Mouse (Mus musculus) kidney, postnatal 0 days (tissue): ENCODE measurements around the gene Ell2. TPM values are rescaled to one million over a fixed set of nuclear protein-coding genes. Genes with fewer than 3 reads are reported as not detected.

Experiments
- ATAC-seq: fragments of 200-750 bp; cut with Nextera tagmentation; replicated peaks from 2 replicates; pipeline ENCODE4 v1.8.0; 2017; ENCODE audit warnings: low read depth, moderate number of reproducible peaks, moderate TSS enrichment, moderate library complexity; ENCODE audit not compliant: low FRiP score
- DNase-seq: peaks from one replicate; pipeline ENCODE4 v3.0.0-alpha.2; 2016; ENCODE audit warnings: low spot score
- H3K27ac ChIP-seq: fragments of 300-500 bp; sonication (generic); 2 replicates; pipeline ENCODE4 v1.5.1; 2014; ENCODE audit warnings: mild to moderate bottlenecking
- H3K27me3 ChIP-seq: fragments of 300-500 bp; sonication (generic); 2 replicates; pipeline ENCODE4 v1.6.1; 2014; ENCODE audit warnings: low read length, mixed read lengths; ENCODE audit not compliant: insufficient read depth
- H3K36me3 ChIP-seq: fragments of 300-500 bp; sonication (generic); 2 replicates; pipeline ENCODE4 v1.6.1; 2014; ENCODE audit warnings: low read length, mixed read lengths; ENCODE audit not compliant: insufficient read depth
- H3K4me1 ChIP-seq: fragments of 300-500 bp; sonication (generic); replicated peaks from 2 replicates; pipeline ENCODE4 v1.6.1; 2014; ENCODE audit warnings: antibody characterized with exemption, low read length, mixed read lengths; ENCODE audit not compliant: insufficient read depth
- H3K4me2 ChIP-seq: fragments of 300-500 bp; sonication (generic); 2 replicates; pipeline ENCODE4 v1.6.1; 2014; ENCODE audit warnings: mild to moderate bottlenecking, low read length, moderate library complexity, mixed read lengths
- H3K4me3 ChIP-seq: fragments of 300-500 bp; sonication (generic); replicated peaks from 2 replicates; pipeline ENCODE4 v1.5.1; 2014; ENCODE audit warnings: low read depth, low read length
- H3K9ac ChIP-seq: fragments of 300-500 bp; sonication (generic); 2 replicates; pipeline ENCODE4 v1.6.1; 2014; ENCODE audit warnings: low read depth, low read length
- H3K9me3 ChIP-seq: fragments of 300-500 bp; sonication (generic); replicated peaks from 2 replicates; pipeline ENCODE4 v1.6.1; 2016; ENCODE audit warnings: low read length, inconsistent platforms, mixed read lengths
- CTCF ChIP-seq: IDR thresholded peaks from 2 replicates; pipeline ENCODE4 v1.5.1; 2016; ENCODE audit warnings: antibody characterized with exemption, low read depth, mild to moderate bottlenecking, moderate library complexity
- WGBS: fragments of 180-500 bp; shearing (Covaris S2); extraction: QIAGEN DNeasy Blood & Tissue Kit; methylation state at CpG from one replicate; pipeline ENCODE4 v1.1.7; 2014; 5-methylcytosine and 5-hydroxymethylcytosine counted together
- polyA plus RNA-seq: library from polyadenylated mRNA; unstranded; fragments of >200 nt; fragmentation: Nextera tagmentation; extraction: Ambion mirVana; gene quantifications from 2 replicates; pipeline ENCODE4 v1.2.1, GENCODE M21; 2015

Gene Ell2
- polyA plus RNA-seq, 1 experiment from 2014 or later: 5.8 TPM

- Histone ChIP-seq H3K36me3 (no peaks in the 10 kb centered on the region), H3K4me1 (no peaks in the 10 kb centered on the region), H3K27ac (no peak overlapping the region), H3K27me3 (no peaks in the 10 kb centered on the region), H3K4me3 (no peak overlapping the region), H3K9ac (no peak overlapping the region), H3K4me2 (no peak overlapping the region), H3K9me3 (no peaks in the 10 kb centered on the region)
- WGBS: 83% methylated on average over 4 of the region's 4 CpGs
- ATAC-seq: no peak
- TF ChIP-seq CTCF: no peak
- DNase-seq: no peak
Measured at GRCm38 (mm10) chr13:75771404-75771803, 64.8 kb downstream of the Ell2 start.

- Histone ChIP-seq H3K9ac (no peak overlapping the region), H3K4me1 (no peaks in the 10 kb centered on the region), H3K9me3 (no peaks in the 10 kb centered on the region), H3K27ac (no peak overlapping the region), H3K4me2 (no peak overlapping the region), H3K4me3 (no peak overlapping the region), H3K36me3 (no peaks in the 10 kb centered on the region), H3K27me3 (no peaks in the 10 kb centered on the region)
- no peak for DNase-seq
- no peak for ATAC-seq
- TF ChIP-seq CTCF: no peak
- WGBS: 89% methylated on average over 3 of the region's 3 CpGs
Measured at GRCm38 (mm10) chr13:75771984-75772730, 65.6 kb downstream of the Ell2 start.

- H3K36me3 ChIP-seq: no peaks in the 10 kb centered on the region
- DNase-seq: no peak
- H3K27ac ChIP-seq: no peak overlapping the region
- H3K27me3 ChIP-seq: no peaks in the 10 kb centered on the region
- H3K9me3 ChIP-seq: no peaks in the 10 kb centered on the region
- H3K4me1 ChIP-seq: no peaks in the 10 kb centered on the region
- no peak overlapping the region for H3K9ac ChIP-seq
- TF ChIP-seq CTCF: no peak
- H3K4me3 ChIP-seq: no peak overlapping the region
- ATAC-seq: no peak
- no peak overlapping the region for H3K4me2 ChIP-seq
Measured at GRCm38 (mm10) chr13:75775961-75776360, 69.4 kb downstream of the Ell2 start.

- no peaks in the 10 kb centered on the region for H3K9me3 ChIP-seq
- no peak overlapping the region for H3K27ac ChIP-seq
- H3K4me1 ChIP-seq: no peaks in the 10 kb centered on the region
- no peak overlapping the region for H3K4me2 ChIP-seq
- no peaks in the 10 kb centered on the region for H3K27me3 ChIP-seq
- no peak for ATAC-seq
- 68% methylated on average over 1 of the region's 1 CpGs for WGBS
- no peak for TF ChIP-seq CTCF
- no peak for DNase-seq
- no peak overlapping the region for H3K4me3 ChIP-seq
- H3K9ac ChIP-seq: no peak overlapping the region
- no peaks in the 10 kb centered on the region for H3K36me3 ChIP-seq
Measured at GRCm38 (mm10) chr13:75776692-75777091, 70.1 kb downstream of the Ell2 start.

GRCm38 (mm10) chr13:75778156-75778555 is 71.6 kb downstream of the Ell2 start:
- no peak for ATAC-seq
- TF ChIP-seq CTCF: no peak
- WGBS: 81% methylated on average over 6 of the region's 6 CpGs
- H3K9me3 ChIP-seq: no peaks in the 10 kb centered on the region
- no peak overlapping the region for H3K9ac ChIP-seq
- H3K4me1 ChIP-seq: no peaks in the 10 kb centered on the region
- no peak overlapping the region for H3K4me2 ChIP-seq
- H3K27me3 ChIP-seq: no peaks in the 10 kb centered on the region
- H3K27ac ChIP-seq: no peak overlapping the region
- no peaks in the 10 kb centered on the region for H3K36me3 ChIP-seq
- no peak for DNase-seq
- H3K4me3 ChIP-seq: no peak overlapping the region

GRCm38 (mm10) chr13:75779169-75779568 is 72.6 kb downstream of the Ell2 start:
- 97% methylated on average over 2 of the region's 2 CpGs for WGBS
- no peaks in the 10 kb centered on the region for H3K27me3 ChIP-seq
- no peaks in the 10 kb centered on the region for H3K36me3 ChIP-seq
- no peaks in the 10 kb centered on the region for H3K9me3 ChIP-seq
- no peak for DNase-seq
- ATAC-seq: no peak
- H3K4me1 ChIP-seq: no peaks in the 10 kb centered on the region
- H3K9ac ChIP-seq: no peak overlapping the region
- no peak overlapping the region for H3K4me2 ChIP-seq
- H3K27ac ChIP-seq: no peak overlapping the region
- TF ChIP-seq CTCF: no peak
- H3K4me3 ChIP-seq: no peak overlapping the region

GRCm38 (mm10) chr13:75780096-75780495 is 73.5 kb downstream of the Ell2 start:
- Histone ChIP-seq H3K27me3 (no peaks in the 10 kb centered on the region), H3K9ac (no peak overlapping the region), H3K27ac (no peak overlapping the region), H3K36me3 (no peaks in the 10 kb centered on the region), H3K4me2 (no peak overlapping the region), H3K9me3 (no peaks in the 10 kb centered on the region), H3K4me1 (no peaks in the 10 kb centered on the region), H3K4me3 (no peak overlapping the region)
- DNase-seq (no peak), ATAC-seq (no peak)
- WGBS: 42% methylated on average over 2 of the region's 2 CpGs
- TF ChIP-seq CTCF: no peak
